Mouse (Mus musculus): ENCODE data around the gene Zar1l.

DNA sequence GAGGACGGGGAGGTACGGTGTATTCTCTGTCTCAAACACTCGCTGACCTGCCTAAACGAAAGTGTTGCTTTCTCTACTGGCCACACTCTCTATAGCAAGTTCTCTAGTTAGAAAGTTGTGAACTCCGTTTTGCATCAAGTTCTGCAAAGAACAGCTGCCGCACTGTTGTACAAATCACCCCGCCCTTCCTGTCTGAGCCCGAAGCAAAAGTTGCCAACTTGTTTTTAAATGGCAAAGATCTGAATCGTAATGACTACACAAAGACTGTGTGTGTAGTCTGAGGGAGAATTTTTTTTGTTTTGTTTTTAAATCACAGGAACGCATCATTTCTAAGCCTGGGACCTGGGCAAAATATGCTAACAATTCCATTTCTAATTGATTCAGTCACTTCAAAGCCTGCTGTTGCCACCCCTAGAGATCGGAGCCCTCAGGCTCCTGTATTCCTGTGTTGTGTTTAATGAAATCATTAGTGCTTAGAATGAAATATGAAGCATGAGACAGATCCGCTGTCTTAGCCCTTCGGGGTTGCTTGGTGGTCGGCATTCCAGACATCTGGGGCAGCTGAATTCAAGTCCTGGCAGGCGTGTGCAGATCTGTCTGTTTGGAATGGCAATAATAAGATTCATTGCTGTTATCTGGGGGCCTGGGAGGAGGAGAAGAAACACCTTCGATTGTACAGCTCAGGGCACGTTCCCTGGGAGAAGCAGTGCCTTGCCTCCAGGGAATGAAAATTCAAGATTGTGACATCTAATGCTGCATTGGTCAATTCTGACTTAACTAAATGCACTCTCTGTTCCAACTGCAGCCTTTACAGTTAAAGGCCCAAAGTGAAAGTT is 59.8 kb downstream of the Zar1l start:
- no peak for TF ChIP-seq CTCF (IDR thresholded peaks at IDR 0.05; ENCODE audit: insufficient read depth, low read length)
- no peak for TF ChIP-seq POLR2A (IDR thresholded peaks at IDR 0.05; ENCODE audit: borderline replicate concordance, extremely low read depth, low read depth, low read length)
